Mouse (Mus musculus) erythroblast, embryonic 14.5 days (primary cell): Measurements from ENCODE around the gene Timm8a2.

Source experiments
- GATA1 ChIP-seq: IDR thresholded peaks from 2 replicates; pipeline ENCODE4 v1.6.1; 2012; ENCODE audit warnings: low read length, inconsistent platforms, mixed read lengths
- TAL1 ChIP-seq: IDR thresholded peaks from 3 replicates; pipeline ENCODE4 v1.6.1; 2012; ENCODE audit warnings: low read length, inconsistent platforms, mixed read lengths

GRCm38 (mm10) chr14:121994171-121994700, 40.2 kb upstream of the Timm8a2 start:
- no peak for TF ChIP-seq TAL1
- no peak for TF ChIP-seq GATA1
